Mouse (Mus musculus): ENCODE data around the gene Tmem268. TPM values are rescaled to one million over a fixed set of nuclear protein-coding genes. Genes with fewer than 3 reads are reported as not detected.

Gene Tmem268
- total and polyA plus RNA-seq, 2 experiments from 2014 or later, result 3.2 to 5.0 TPM

DNA sequence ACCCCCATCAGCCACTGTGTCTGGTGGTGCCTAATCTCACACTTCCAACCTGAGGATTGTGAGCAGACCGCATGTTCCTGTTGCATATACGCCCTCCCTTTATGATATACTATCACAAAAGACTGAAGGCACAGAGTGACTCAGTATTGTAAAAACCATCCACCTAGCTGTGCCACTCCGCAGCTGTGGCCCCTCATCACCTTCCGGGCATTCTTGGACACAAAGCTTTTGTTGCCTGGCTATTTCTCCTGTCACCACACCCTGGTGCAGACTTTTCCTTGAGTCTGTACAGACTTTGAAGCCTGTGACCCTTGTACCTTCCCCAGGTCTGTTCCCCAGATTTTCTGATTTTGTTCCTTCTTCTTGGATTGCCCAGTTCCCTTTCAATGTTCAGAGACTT, 37.4 kb downstream of the Tmem268 start:
- no peaks in the 10 kb centered on the region for H3K36me3 ChIP-seq (ENCODE audit: insufficient read depth, low read length)
- WGBS, result 91% methylated on average over 4 of the region's 4 CpGs
- no peaks in the 10 kb centered on the region for H3K27me3 ChIP-seq (ENCODE audit: insufficient read depth, low read length)
- H3K4me3 ChIP-seq (ENCODE audit: low read depth, low read length), result no peak overlapping the region
- no peak for DNase-seq (ENCODE audit: low spot score)
- H3K27ac ChIP-seq (ENCODE audit: low read depth, low read length), result no peak overlapping the region
- H3K9ac ChIP-seq (replicated peaks; ENCODE audit: low read length, poor library complexity, severe bottlenecking), result no peak overlapping the region
- no peak for TF ChIP-seq CTCF (IDR thresholded peaks at IDR 0.05)
- H3K9me3 ChIP-seq (ENCODE audit: low read length), result no peaks in the 10 kb centered on the region
- H3K4me1 ChIP-seq (ENCODE audit: insufficient read depth, low read length), result no peaks in the 10 kb centered on the region
- ATAC-seq (ENCODE audit: low FRiP score), result no peak
- no peak overlapping the region for H3K4me2 ChIP-seq (ENCODE audit: low read depth, low read length, poor library complexity, severe bottlenecking)

DNA sequence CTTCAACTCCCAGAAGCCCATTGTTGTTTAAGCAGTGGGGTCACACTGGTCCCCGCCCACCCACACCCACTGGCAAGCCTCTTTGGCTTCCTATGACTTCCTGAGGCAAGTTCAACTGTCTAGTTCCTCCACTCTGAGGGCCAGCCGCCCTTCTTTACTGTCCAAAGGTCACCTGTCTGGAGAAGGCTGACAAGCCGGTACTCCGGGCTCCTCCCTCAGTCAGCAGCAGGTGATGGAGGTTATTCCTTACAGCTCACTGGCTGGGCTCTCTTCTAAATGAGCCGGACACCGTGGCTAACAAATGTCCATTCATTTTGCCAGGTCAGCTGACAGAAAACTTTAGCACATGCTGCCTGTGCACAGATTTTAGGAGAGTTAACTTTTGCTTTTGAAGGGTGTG, 42.2 kb downstream of the Tmem268 start:
- Histone ChIP-seq H3K4me2 (ENCODE audit: low read depth, low read length, poor library complexity, severe bottlenecking) (no peak overlapping the region), H3K36me3 (ENCODE audit: insufficient read depth, low read length) (no peaks in the 10 kb centered on the region), H3K4me3 (ENCODE audit: low read depth, low read length) (no peak overlapping the region), H3K4me1 (ENCODE audit: insufficient read depth, low read length) (no peaks in the 10 kb centered on the region), H3K9me3 (ENCODE audit: low read length) (no peaks in the 10 kb centered on the region), H3K9ac (replicated peaks; ENCODE audit: low read length, poor library complexity, severe bottlenecking) (no peak overlapping the region), H3K27ac (ENCODE audit: low read depth, low read length) (no peak overlapping the region), H3K27me3 (ENCODE audit: insufficient read depth, low read length) (no peaks in the 10 kb centered on the region)
- ATAC-seq (ENCODE audit: low FRiP score), result no peak
- 82% methylated on average over 6 of the region's 6 CpGs for WGBS
- TF ChIP-seq CTCF (IDR thresholded peaks at IDR 0.05), result no peak
- no peak for DNase-seq (ENCODE audit: low spot score)

DNA sequence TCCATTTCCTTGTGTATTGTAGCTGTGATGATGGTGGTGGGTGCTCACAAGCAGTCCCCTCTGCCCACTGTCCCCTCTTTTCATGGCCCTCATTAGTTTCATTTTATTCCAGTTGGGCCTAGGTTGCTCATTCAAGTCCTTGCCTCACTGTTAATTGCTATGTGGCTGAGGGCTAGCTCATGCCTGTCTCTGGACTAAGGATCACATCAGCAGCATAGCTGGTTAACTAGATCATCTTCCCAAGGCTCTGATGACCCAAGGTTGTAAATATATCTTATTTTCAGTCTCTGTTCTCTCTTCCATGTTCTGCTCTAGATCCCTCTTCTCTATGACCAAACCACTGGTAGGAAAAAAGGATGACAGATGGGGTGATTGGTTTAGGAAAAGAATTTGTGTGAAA, 42.7 kb downstream of the Tmem268 start:
- H3K4me1 ChIP-seq (ENCODE audit: insufficient read depth, low read length), result no peaks in the 10 kb centered on the region
- no peak overlapping the region for H3K27ac ChIP-seq (ENCODE audit: low read depth, low read length)
- no peaks in the 10 kb centered on the region for H3K9me3 ChIP-seq (ENCODE audit: low read length)
- ATAC-seq (ENCODE audit: low FRiP score) (no peak), DNase-seq (ENCODE audit: low spot score) (no peak)
- no peak overlapping the region for H3K9ac ChIP-seq (replicated peaks; ENCODE audit: low read length, poor library complexity, severe bottlenecking)
- H3K36me3 ChIP-seq (ENCODE audit: insufficient read depth, low read length), result no peaks in the 10 kb centered on the region
- no peak overlapping the region for H3K4me3 ChIP-seq (ENCODE audit: low read depth, low read length)
- H3K4me2 ChIP-seq (ENCODE audit: low read depth, low read length, poor library complexity, severe bottlenecking), result no peak overlapping the region
- H3K27me3 ChIP-seq (ENCODE audit: insufficient read depth, low read length), result no peaks in the 10 kb centered on the region
- no peak for TF ChIP-seq CTCF (IDR thresholded peaks at IDR 0.05)

DNA sequence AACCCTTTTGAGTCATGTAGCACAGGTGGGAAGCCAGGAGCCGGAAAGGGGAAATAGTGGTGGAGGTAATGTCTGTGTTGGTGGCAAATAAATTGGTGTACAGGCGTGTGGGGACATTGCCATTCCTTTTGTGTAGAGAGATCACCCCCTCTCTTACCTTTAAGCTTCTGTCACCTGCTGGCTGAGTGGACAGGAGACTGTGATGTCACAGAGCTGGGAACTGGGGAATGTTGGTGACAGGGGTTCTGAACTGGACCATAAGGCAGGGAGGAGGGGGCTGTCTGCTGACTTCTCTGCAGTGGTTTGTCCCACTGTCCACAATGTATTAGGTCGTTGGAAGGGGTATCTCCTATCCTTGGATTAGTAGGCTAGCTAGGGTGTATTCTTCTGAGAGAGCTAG, 46.4 kb downstream of the Tmem268 start, which contains the start of gene Gm11213:
Gene Gm11213, minus strand, starts transcription at position 317 of the 400 bp plus-strand sequence.
- Histone ChIP-seq H3K9me3 (ENCODE audit: low read length) (no peaks in the 10 kb centered on the region), H3K4me2 (ENCODE audit: low read depth, low read length, poor library complexity, severe bottlenecking) (no peak within 1 kb of the TSS), H3K36me3 (ENCODE audit: insufficient read depth, low read length) (no peaks in the 10 kb centered on the region), H3K9ac (replicated peaks; ENCODE audit: low read length, poor library complexity, severe bottlenecking) (no peak within 1 kb of the TSS), H3K4me3 (ENCODE audit: low read depth, low read length) (no peak within 1 kb of the TSS), H3K4me1 (ENCODE audit: insufficient read depth, low read length) (no peaks in the 10 kb centered on the region), H3K27me3 (ENCODE audit: insufficient read depth, low read length) (no peaks in the 10 kb centered on the region), H3K27ac (ENCODE audit: low read depth, low read length) (no peak within 1 kb of the TSS)
- WGBS, result 86% methylated on average over 3 of the region's 3 CpGs
- TF ChIP-seq CTCF (IDR thresholded peaks at IDR 0.05), result no peak
- ATAC-seq (ENCODE audit: low FRiP score) (no peak), DNase-seq (ENCODE audit: low spot score) (no peak)

DNA sequence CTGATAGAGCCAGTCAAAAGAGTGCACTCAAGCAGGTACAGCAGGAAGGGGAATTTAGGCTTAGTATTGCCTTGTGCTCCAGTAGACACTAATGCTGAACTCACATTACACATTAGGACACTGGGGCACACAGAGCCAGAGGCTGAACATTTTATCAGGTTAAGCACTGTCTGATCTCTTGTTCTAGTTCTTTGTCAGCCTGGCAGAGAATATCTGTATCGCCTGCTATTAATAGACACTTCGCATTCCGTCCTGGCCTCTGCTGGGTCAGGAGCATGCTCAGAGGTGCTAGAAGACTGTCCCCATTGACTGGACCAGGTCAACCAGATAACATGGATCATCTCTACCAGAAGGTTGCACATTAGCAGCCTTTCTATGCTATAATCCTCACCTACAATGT, 47.0 kb downstream of the Tmem268 start:
- Histone ChIP-seq H3K36me3 (ENCODE audit: insufficient read depth, low read length) (no peaks in the 10 kb centered on the region), H3K4me1 (ENCODE audit: insufficient read depth, low read length) (no peaks in the 10 kb centered on the region), H3K4me3 (ENCODE audit: low read depth, low read length) (no peak overlapping the region), H3K27ac (ENCODE audit: low read depth, low read length) (no peak overlapping the region), H3K4me2 (ENCODE audit: low read depth, low read length, poor library complexity, severe bottlenecking) (no peak overlapping the region), H3K9me3 (ENCODE audit: low read length) (no peaks in the 10 kb centered on the region), H3K9ac (replicated peaks; ENCODE audit: low read length, poor library complexity, severe bottlenecking) (no peak overlapping the region), H3K27me3 (ENCODE audit: insufficient read depth, low read length) (no peaks in the 10 kb centered on the region)
- ATAC-seq (ENCODE audit: low FRiP score) (no peak), DNase-seq (ENCODE audit: low spot score) (no peak)
- no peak for TF ChIP-seq CTCF (IDR thresholded peaks at IDR 0.05)
- WGBS, result 89% methylated on average over 3 of the region's 3 CpGs

DNA sequence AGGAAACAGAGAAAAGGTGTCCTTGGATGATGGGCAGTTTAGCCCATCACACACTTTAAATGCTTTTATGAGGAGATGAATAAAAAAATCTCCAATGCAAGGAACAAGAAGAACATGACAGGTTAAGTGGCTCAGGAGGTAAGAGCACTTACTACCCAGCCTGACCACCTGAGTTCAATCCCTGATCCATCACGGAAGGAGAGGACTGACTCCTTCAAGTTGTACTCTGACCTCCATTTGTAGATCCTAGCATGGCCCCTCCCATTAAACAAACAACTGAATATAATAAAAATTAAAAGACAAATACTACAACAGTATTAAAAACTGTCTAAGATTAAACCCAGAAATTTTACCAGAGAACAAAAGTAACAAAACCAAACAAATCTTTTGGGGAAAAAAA, 47.4 kb downstream of the Tmem268 start:
- WGBS, result 86% methylated on average over 1 of the region's 1 CpGs
- Histone ChIP-seq H3K27me3 (ENCODE audit: insufficient read depth, low read length) (no peaks in the 10 kb centered on the region), H3K27ac (ENCODE audit: low read depth, low read length) (no peak overlapping the region), H3K4me1 (ENCODE audit: insufficient read depth, low read length) (no peaks in the 10 kb centered on the region), H3K9ac (replicated peaks; ENCODE audit: low read length, poor library complexity, severe bottlenecking) (no peak overlapping the region), H3K9me3 (ENCODE audit: low read length) (no peaks in the 10 kb centered on the region), H3K4me3 (ENCODE audit: low read depth, low read length) (no peak overlapping the region), H3K36me3 (ENCODE audit: insufficient read depth, low read length) (no peaks in the 10 kb centered on the region), H3K4me2 (ENCODE audit: low read depth, low read length, poor library complexity, severe bottlenecking) (no peak overlapping the region)
- ATAC-seq (ENCODE audit: low FRiP score), result no peak
- no peak for TF ChIP-seq CTCF (IDR thresholded peaks at IDR 0.05)
- DNase-seq (ENCODE audit: low spot score), result no peak
